Mouse (Mus musculus) urinary bladder, adult 2 months (tissue): ENCODE measurements around the gene Tmem8. TPM values are rescaled to one million over a fixed set of nuclear protein-coding genes. Genes with fewer than 3 reads are reported as not detected.
"Not testable (repeated sequence)": the region's sequence is repeated elsewhere in the genome, so short reads cannot be mapped to it uniquely, and the experiment has no call there.

Experiments
- DNase-seq: peaks from one replicate; pipeline ENCODE4 v3.0.0; 2022; ENCODE audit warnings: low spot score
- polyA plus RNA-seq: library from polyadenylated mRNA; depleted of rRNA; stranded (reverse); fragments of >200 nt; gene quantifications from 2 replicates; pipeline ENCODE4 v1.2.3, GENCODE M21; 2012

Gene Tmem8
- polyA plus RNA-seq, 1 experiment, result 21.8 TPM

GRCm38 (mm10) chr17:26111722-26112121 lies 1.4 kb upstream of the Tmem8 start:
- DNase-seq, result no peak

GRCm38 (mm10) chr17:26112751-26113150 lies 348 bp upstream of the Tmem8 start:
- DNase-seq, result no peak

GRCm38 (mm10) chr17:26114061-26114460 lies 962 bp downstream of the Tmem8 start:
- DNase-seq, result no peak

- not testable (repeated sequence) for DNase-seq
These were observed 1.4 kb downstream of the Tmem8 start for GRCm38 (mm10) chr17:26114461-26114860.

- no peak for DNase-seq
These were observed 2.3 kb downstream of the Tmem8 start for GRCm38 (mm10) chr17:26115205-26115898.

GRCm38 (mm10) chr17:26115956-26116487 lies 2.9 kb downstream of the Tmem8 start:
- no peak for DNase-seq

- DNase-seq, result no peak
These were observed 3.6 kb downstream of the Tmem8 start for GRCm38 (mm10) chr17:26116503-26117258.

- no peak for DNase-seq
These were observed 6.9 kb downstream of the Tmem8 start for GRCm38 (mm10) chr17:26119766-26120710.

- no peak for DNase-seq
These were observed 9.5 kb downstream of the Tmem8 start for GRCm38 (mm10) chr17:26122431-26123140.

GRCm38 (mm10) chr17:26123267-26123684 lies 10.2 kb downstream of the Tmem8 start, which contains the start of gene Mrpl28:
Gene Mrpl28 (plus strand): TSS chr17:26123500.
- peak; percentile 67 for DNase-seq

GRCm38 (mm10) chr17:26124560-26124959 lies 11.5 kb downstream of the Tmem8 start:
- DNase-seq, result no peak

- DNase-seq, result no peak
These were observed 12.1 kb downstream of the Tmem8 start for GRCm38 (mm10) chr17:26125226-26125625.

GRCm38 (mm10) chr17:26131062-26131732 lies 18.1 kb downstream of the Tmem8 start:
- no peak for DNase-seq

- no peak for DNase-seq
These were observed 19.1 kb downstream of the Tmem8 start for GRCm38 (mm10) chr17:26131856-26132853.

GRCm38 (mm10) chr17:26137106-26137750 lies 24.1 kb downstream of the Tmem8 start:
- DNase-seq, result no peak

- no peak for DNase-seq
These were observed 24.6 kb downstream of the Tmem8 start for GRCm38 (mm10) chr17:26137751-26138130.

GRCm38 (mm10) chr17:26138239-26138836 lies 25.2 kb downstream of the Tmem8 start, which contains the start of gene Axin1:
Gene Axin1 (plus strand): TSS chr17:26138688.
- peak; percentile 84 for DNase-seq

- no peak for DNase-seq
These were observed 25.8 kb downstream of the Tmem8 start for GRCm38 (mm10) chr17:26138901-26139381.
